Mouse (Mus musculus) forebrain, embryonic 12.5 days (tissue): ENCODE measurements around the gene Olig1. TPM values are rescaled to one million over a fixed set of nuclear protein-coding genes. Genes with fewer than 3 reads are reported as not detected.
A peak's percentile ranks its signal among the peaks of the same experiment; 100 is the strongest.

ENCODE experiments used
- ATAC-seq: fragments of 200-750 bp; cut with Nextera tagmentation; 2 replicates; pipeline ENCODE4 v1.8.0; 2017; ENCODE audit warnings: moderate TSS enrichment; ENCODE audit not compliant: low FRiP score
- H3K27ac ChIP-seq: fragments of 300-500 bp; sonication (generic); 2 replicates; pipeline ENCODE4 v1.5.1; 2016; ENCODE audit warnings: mild to moderate bottlenecking
- H3K27me3 ChIP-seq: fragments of 300-500 bp; sonication (generic); 2 replicates; pipeline ENCODE4 v1.6.1; 2016; ENCODE audit warnings: mild to moderate bottlenecking
- H3K36me3 ChIP-seq: fragments of 300-500 bp; sonication (generic); replicated peaks from 2 replicates; pipeline ENCODE4 v1.6.1; 2016; ENCODE audit warnings: mild to moderate bottlenecking
- H3K4me1 ChIP-seq: fragments of 300-500 bp; sonication (generic); 2 replicates; pipeline ENCODE4 v1.6.1; 2016
- H3K4me2 ChIP-seq: fragments of 300-500 bp; sonication (generic); 2 replicates; pipeline ENCODE4 v1.6.1; 2016; ENCODE audit warnings: mild to moderate bottlenecking, moderate library complexity
- H3K4me3 ChIP-seq: fragments of 300-500 bp; sonication (generic); replicated peaks from 2 replicates; pipeline ENCODE4 v1.5.1; 2016; ENCODE audit warnings: mild to moderate bottlenecking
- H3K9ac ChIP-seq: fragments of 300-500 bp; sonication (generic); 2 replicates; pipeline ENCODE4 v1.6.1; 2016; ENCODE audit warnings: mild to moderate bottlenecking
- H3K9me3 ChIP-seq: fragments of 300-500 bp; sonication (generic); 2 replicates; pipeline ENCODE4 v1.6.1; 2016
- WGBS: fragments of 180-500 bp; shearing (Covaris S2); methylation state at CpG from one replicate; pipeline ENCODE4 v1.1.7; 2016; 5-methylcytosine and 5-hydroxymethylcytosine counted together
- polyA plus RNA-seq: library from polyadenylated mRNA; unstranded; fragments of >200 nt; fragmentation: Nextera tagmentation; extraction: Ambion mirVana; gene quantifications from 2 replicates; pipeline ENCODE4 v1.2.1, GENCODE M21; 2016

Olig1 gene
- polyA plus RNA-seq: 9.9 and 11.8 TPM in 2 replicates

DNA sequence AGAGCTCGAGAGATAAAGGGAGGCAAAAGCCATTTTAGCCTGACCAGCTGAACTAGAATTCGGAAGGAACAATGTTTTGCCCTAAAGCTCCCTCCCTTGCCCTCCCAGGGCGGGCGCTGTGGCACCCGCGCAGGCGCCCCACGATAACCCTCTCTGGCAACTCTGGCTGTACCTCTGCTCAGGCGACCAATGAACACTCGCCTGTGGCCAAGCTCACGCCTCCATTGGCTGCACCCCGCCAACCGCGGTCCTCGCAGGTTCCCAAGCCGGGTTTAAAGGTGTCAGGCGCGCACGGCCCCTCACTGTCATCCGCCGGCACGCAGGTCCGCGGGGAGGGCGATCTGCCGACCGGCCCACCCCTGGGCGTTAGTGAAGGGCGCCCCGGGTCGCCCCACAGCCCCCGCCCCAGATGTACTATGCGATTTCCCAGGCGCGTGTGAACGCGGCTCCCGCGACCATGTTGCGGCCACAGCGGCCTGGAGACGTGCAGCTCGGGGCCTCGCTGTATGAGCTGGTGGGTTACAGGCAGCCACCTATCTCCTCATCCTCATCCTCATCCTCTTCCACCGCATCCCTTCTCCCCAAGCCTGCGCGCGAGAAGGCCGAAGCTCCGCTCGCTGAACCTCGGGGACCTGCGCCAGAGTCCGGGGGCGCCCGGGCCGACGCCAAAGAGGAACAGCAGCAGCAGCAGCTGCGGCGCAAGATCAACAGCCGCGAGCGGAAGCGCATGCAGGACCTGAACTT lies at the start of gene Olig1:
Gene Olig1 (plus strand): TSS at position 305 of the 744 bp plus-strand sequence.
- H3K4me3 ChIP-seq: peak within 1 kb of the TSS; percentile 48
- H3K27ac ChIP-seq: no peak within 1 kb of the TSS
- WGBS: under 1% methylated on average over 64 of the region's 64 CpGs
- peaks cover 27% of the 10 kb centered on the region for H3K4me1 ChIP-seq
- H3K27me3 ChIP-seq: peaks cover 100% of the 10 kb centered on the region
- peak within 1 kb of the TSS; percentile 91 for H3K4me2 ChIP-seq
- peak; percentile 94 for ATAC-seq
- H3K9ac ChIP-seq: peak within 1 kb of the TSS; percentile 51
- no peaks in the 10 kb centered on the region for H3K36me3 ChIP-seq
- no peaks in the 10 kb centered on the region for H3K9me3 ChIP-seq

DNA sequence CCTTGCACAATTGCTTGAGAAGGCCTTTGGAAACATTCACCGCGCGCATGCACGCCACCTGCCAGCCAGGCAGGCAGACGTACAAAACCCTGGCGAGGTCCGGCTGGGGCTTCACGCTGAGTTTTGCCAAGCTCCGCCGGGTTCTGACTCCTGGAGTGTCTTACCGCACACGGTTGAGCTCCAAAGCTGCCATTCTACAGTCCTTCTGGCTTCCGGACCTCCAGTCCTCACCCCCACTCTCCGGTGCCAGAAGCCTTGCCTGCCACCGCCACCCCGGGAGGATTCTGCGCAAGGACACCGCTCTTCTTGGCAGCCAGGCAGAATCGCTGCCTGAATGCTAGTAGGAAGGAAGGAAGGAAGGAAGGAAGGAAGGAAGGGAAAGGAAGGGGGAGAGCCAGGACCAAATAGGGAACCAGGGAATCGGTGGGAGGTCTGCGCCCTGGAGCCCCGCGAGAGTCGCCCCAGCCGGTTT lies 47.4 kb upstream of the Olig1 start:
- Histone ChIP-seq H3K4me2 (peak overlapping the region; percentile 65), H3K27me3 (peaks cover 98% of the 10 kb centered on the region), H3K27ac (peak overlapping the region; percentile 77), H3K9ac (peak overlapping the region; percentile 48), H3K36me3 (0 out of 2 replicates have a peak, but pooled peaks cover 6% of the 10 kb centered on the region), H3K4me1 (peaks cover 64% of the 10 kb centered on the region), H3K4me3 (peak overlapping the region; percentile 36), H3K9me3 (0 out of 2 replicates have a peak, but pooled peaks cover 5% of the 10 kb centered on the region)
- no peak for ATAC-seq
- WGBS: under 1% methylated on average over 25 of the region's 25 CpGs

DNA sequence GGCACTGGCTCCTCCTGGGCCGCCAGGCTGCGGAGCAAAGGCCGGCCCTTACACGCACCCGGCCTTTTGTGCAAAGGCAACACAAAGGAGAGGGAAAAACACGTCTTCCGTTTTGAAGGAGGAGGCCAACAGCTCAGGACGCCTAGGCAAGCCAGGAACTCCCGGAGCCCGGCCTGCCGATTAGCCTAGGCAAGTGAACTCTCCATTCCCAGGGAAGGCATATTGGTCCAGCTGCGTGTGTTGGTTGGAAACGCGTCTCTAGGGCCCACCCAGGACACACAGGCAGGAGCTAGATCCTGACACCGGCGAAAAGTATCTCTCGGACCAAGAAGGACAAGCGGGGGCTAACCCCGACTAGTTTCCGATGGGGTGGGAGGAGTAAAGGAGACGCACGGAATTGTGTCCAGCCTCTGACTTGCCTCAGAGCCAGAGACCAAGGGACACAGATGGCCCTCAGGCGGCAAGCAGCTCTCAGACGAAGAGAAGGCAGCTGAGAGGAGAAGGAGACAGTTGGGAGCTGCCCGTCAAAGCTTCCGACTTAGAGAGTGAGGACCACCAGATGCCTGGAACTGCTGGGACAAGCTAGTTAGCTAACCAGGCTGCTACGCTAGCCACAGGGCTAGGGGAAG lies 46.8 kb upstream of the Olig1 start:
- ATAC-seq: no peak
- Histone ChIP-seq H3K4me2 (peak overlapping the region; percentile 65), H3K4me3 (peak overlapping the region; percentile 36), H3K27me3 (peaks cover 99% of the 10 kb centered on the region), H3K36me3 (0 out of 2 replicates have a peak, but pooled peaks cover 7% of the 10 kb centered on the region), H3K9ac (peak overlapping the region; percentile 48; the same call in 1 of the 2 replicates), H3K27ac (peak overlapping the region; percentile 77), H3K9me3 (0 out of 2 replicates have a peak, but pooled peaks cover 5% of the 10 kb centered on the region), H3K4me1 (peaks cover 65% of the 10 kb centered on the region)
- under 1% methylated on average over 27 of the region's 27 CpGs for WGBS

- no peaks in the 10 kb centered on the region for H3K9me3 ChIP-seq
- H3K36me3 ChIP-seq: 0 out of 2 replicates have a peak, but pooled peaks cover 7% of the 10 kb centered on the region
- WGBS: under 1% methylated on average over 34 of the region's 35 CpGs
- peak overlapping the region; percentile 65 for H3K4me2 ChIP-seq
- H3K27ac ChIP-seq: peak overlapping the region; percentile 77
- H3K9ac ChIP-seq: peak overlapping the region; percentile 48; the same call in 1 of the 2 replicates
- H3K4me3 ChIP-seq: peak overlapping the region; percentile 36
- peaks cover 65% of the 10 kb centered on the region for H3K4me1 ChIP-seq
- H3K27me3 ChIP-seq: peaks cover 99% of the 10 kb centered on the region
- ATAC-seq: no peak
Observed at GRCm38 (mm10) chr16:91223327-91224067, 46.1 kb upstream of the Olig1 start.

DNA sequence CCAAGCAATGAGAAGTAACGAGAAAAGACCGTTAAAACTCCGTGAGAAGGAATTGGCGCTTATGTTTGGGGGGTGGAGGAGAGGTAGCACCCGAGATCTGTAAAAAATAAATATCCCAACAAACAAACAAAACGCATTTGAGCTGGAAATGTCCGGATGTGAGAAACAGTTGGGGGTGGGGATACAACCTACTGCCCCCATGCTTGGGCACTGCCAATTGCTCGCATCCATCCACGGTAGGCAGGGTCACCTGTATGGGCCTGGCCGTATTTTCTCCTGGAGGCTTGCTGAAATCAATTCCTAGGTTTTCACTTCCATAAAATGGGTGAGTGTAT lies 45.5 kb upstream of the Olig1 start:
- Histone ChIP-seq H3K27ac (no peak overlapping the region), H3K27me3 (peaks cover 97% of the 10 kb centered on the region), H3K4me3 (peak overlapping the region; percentile 36), H3K4me1 (peaks cover 68% of the 10 kb centered on the region), H3K9me3 (no peaks in the 10 kb centered on the region), H3K4me2 (peak overlapping the region; percentile 65), H3K9ac (no peak overlapping the region; the same call in 1 of the 2 replicates), H3K36me3 (0 out of 2 replicates have a peak, but pooled peaks cover 7% of the 10 kb centered on the region)
- ATAC-seq: no peak
- 7% methylated on average over 10 of the region's 10 CpGs for WGBS

GRCm38 (mm10) chr16:91224481-91225232 lies 44.9 kb upstream of the Olig1 start:
- under 1% methylated on average over 26 of the region's 26 CpGs for WGBS
- peak overlapping the region; percentile 60 for H3K27ac ChIP-seq
- peak overlapping the region; percentile 74; the same call in 1 of the 2 replicates for H3K9ac ChIP-seq
- no peak for ATAC-seq
- peaks cover 97% of the 10 kb centered on the region for H3K27me3 ChIP-seq
- peak overlapping the region; percentile 58 for H3K4me3 ChIP-seq
- H3K9me3 ChIP-seq: no peaks in the 10 kb centered on the region
- 0 out of 2 replicates have a peak, but pooled peaks cover 7% of the 10 kb centered on the region for H3K36me3 ChIP-seq
- H3K4me1 ChIP-seq: peaks cover 73% of the 10 kb centered on the region
- peak overlapping the region; percentile 65 for H3K4me2 ChIP-seq

GRCm38 (mm10) chr16:91225233-91226037 lies 44.1 kb upstream of the Olig1 start, which contains the start of gene Olig2:
TSS of gene Olig2 (plus strand) at chr16:91225457.
- Histone ChIP-seq H3K4me2 (peak within 1 kb of the TSS; percentile 65), H3K9ac (peak within 1 kb of the TSS; percentile 74), H3K27ac (peak within 1 kb of the TSS; percentile 60), H3K4me3 (peak within 1 kb of the TSS; percentile 58), H3K36me3 (0 out of 2 replicates have a peak, but pooled peaks cover 7% of the 10 kb centered on the region), H3K4me1 (peaks cover 74% of the 10 kb centered on the region), H3K9me3 (no peaks in the 10 kb centered on the region), H3K27me3 (peaks cover 97% of the 10 kb centered on the region)
- under 1% methylated on average over 53 of the region's 53 CpGs for WGBS
- ATAC-seq: peak; percentile 93

GRCm38 (mm10) chr16:91226038-91226882 lies 43.3 kb upstream of the Olig1 start:
- 0 out of 2 replicates have a peak, but pooled peaks cover 7% of the 10 kb centered on the region for H3K36me3 ChIP-seq
- H3K9me3 ChIP-seq: no peaks in the 10 kb centered on the region
- peaks cover 97% of the 10 kb centered on the region for H3K27me3 ChIP-seq
- H3K27ac ChIP-seq: peak overlapping the region; percentile 54
- peak overlapping the region; percentile 58 for H3K4me3 ChIP-seq
- H3K4me1 ChIP-seq: peaks cover 68% of the 10 kb centered on the region
- H3K9ac ChIP-seq: peak overlapping the region; percentile 74
- no peak for ATAC-seq
- peak overlapping the region; percentile 65 for H3K4me2 ChIP-seq
- WGBS: under 1% methylated on average over 60 of the region's 60 CpGs

DNA sequence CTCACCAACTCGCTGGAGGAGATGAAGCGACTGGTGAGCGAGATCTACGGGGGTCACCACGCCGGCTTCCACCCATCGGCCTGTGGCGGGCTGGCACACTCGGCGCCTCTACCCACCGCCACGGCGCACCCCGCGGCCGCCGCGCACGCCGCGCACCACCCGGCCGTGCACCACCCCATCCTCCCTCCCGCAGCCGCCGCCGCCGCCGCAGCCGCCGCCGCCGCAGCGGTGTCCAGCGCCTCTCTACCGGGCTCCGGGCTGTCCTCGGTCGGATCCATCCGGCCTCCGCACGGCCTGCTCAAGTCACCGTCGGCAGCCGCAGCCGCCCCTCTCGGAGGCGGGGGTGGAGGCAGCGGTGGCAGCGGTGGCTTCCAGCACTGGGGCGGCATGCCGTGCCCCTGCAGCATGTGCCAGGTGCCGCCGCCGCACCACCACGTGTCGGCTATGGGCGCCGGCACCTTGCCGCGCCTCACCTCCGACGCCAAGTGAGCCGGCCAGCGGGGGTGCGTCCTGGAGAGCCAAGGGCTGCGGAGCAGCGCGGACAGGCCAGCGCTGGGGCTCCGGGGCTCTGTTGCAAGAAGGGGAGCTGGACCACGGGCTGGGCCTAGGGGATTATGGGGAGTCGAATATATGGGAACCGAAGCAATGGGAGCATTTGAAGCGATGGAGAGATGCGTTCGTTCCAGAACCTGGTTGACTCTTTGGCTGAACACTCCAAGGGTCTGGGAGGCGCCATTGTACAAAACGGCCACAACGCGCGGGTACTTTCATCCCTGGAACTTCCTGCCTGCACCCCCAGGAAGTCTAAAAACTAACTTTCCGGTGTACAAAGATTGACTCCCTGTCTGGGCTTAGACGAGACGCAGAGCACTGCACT lies 42.5 kb upstream of the Olig1 start:
- no peaks in the 10 kb centered on the region for H3K9me3 ChIP-seq
- H3K4me2 ChIP-seq: peak overlapping the region; percentile 65
- peak overlapping the region; percentile 21 for H3K27ac ChIP-seq
- peak overlapping the region; percentile 58 for H3K4me3 ChIP-seq
- H3K36me3 ChIP-seq: 0 out of 2 replicates have a peak, but pooled peaks cover 7% of the 10 kb centered on the region
- under 1% methylated on average over 71 of the region's 85 CpGs for WGBS
- H3K9ac ChIP-seq: peak overlapping the region; percentile 74
- H3K27me3 ChIP-seq: peaks cover 97% of the 10 kb centered on the region
- H3K4me1 ChIP-seq: peaks cover 66% of the 10 kb centered on the region
- no peak for ATAC-seq
